In genomic region chr12:76694801-76695505, GRCm38 (mm10) we compare ENCODE assay signal across 8 mouse cellular contexts. TPM values are rescaled to one million over a fixed set of nuclear protein-coding genes. Genes with fewer than 3 reads are reported as not detected.
A peak's percentile ranks its signal among the peaks of the same experiment; 100 is the strongest.
DNase-seq lines count a peak whose midpoint lies in the region; ATAC-seq and TF ChIP-seq lines count a peak whose summit lies in the region.

No protein-coding gene starts in this region.

- H3K4me2 ChIP-seq in heart, embryonic 12.5 days, result peak overlapping the region; percentile 72
- peak overlapping the region; percentile 56 for H3K4me2 ChIP-seq in forebrain, embryonic 13.5 days
- peak overlapping the region; percentile 48 for H3K4me2 ChIP-seq in liver, embryonic 13.5 days
- peak overlapping the region; percentile 36 for H3K4me2 ChIP-seq in neural tube, embryonic 11.5 days (ENCODE audit: low read depth)

- no peaks in the 10 kb centered on the region; the same call in 1 of the 2 replicates for H3K27me3 ChIP-seq in heart, embryonic 12.5 days (replicated peaks)
- no peaks in the 10 kb centered on the region for H3K27me3 ChIP-seq in forebrain, embryonic 13.5 days
- no peaks in the 10 kb centered on the region for H3K27me3 ChIP-seq in liver, embryonic 13.5 days
- H3K27me3 ChIP-seq in neural tube, embryonic 11.5 days (ENCODE audit: control insufficient read depth, insufficient read depth, low read length), result no peaks in the 10 kb centered on the region

- no peaks in the 10 kb centered on the region for H3K36me3 ChIP-seq in heart, embryonic 12.5 days
- H3K36me3 ChIP-seq in forebrain, embryonic 13.5 days (ENCODE audit: poor library complexity, severe bottlenecking), result no peaks in the 10 kb centered on the region
- peaks cover 43% of the 10 kb centered on the region for H3K36me3 ChIP-seq in liver, embryonic 13.5 days
- no peaks in the 10 kb centered on the region for H3K36me3 ChIP-seq in neural tube, embryonic 11.5 days (ENCODE audit: control insufficient read depth, insufficient read depth, low read length)

- peak overlapping the region; percentile 66 for H3K9ac ChIP-seq in heart, embryonic 12.5 days
- peak overlapping the region; percentile 10; the same call in 1 of the 2 replicates for H3K9ac ChIP-seq in forebrain, embryonic 13.5 days
- H3K9ac ChIP-seq in liver, embryonic 13.5 days, result peak overlapping the region; percentile 39
- H3K9ac ChIP-seq in neural tube, embryonic 11.5 days (ENCODE audit: low read length), result no peak overlapping the region

- TF ChIP-seq POLR2A in brain, embryonic 14.5 days (IDR thresholded peaks at IDR 0.05; ENCODE audit: borderline replicate concordance, extremely low read depth, insufficient read depth, insufficient read length, poor library complexity, severe bottlenecking), result no peak

- H3K4me1 ChIP-seq in heart, embryonic 12.5 days (replicated peaks), result peaks cover 8% of the 10 kb centered on the region
- peaks cover 11% of the 10 kb centered on the region for H3K4me1 ChIP-seq in forebrain, embryonic 13.5 days
- peaks cover 92% of the 10 kb centered on the region for H3K4me1 ChIP-seq in liver, embryonic 13.5 days (replicated peaks)
- no peaks in the 10 kb centered on the region for H3K4me1 ChIP-seq in neural tube, embryonic 11.5 days (ENCODE audit: control insufficient read depth, insufficient read depth, low read length)

- no peaks in the 10 kb centered on the region for H3K9me3 ChIP-seq in heart, embryonic 12.5 days (replicated peaks)
- no peaks in the 10 kb centered on the region for H3K9me3 ChIP-seq in forebrain, embryonic 13.5 days (replicated peaks)
- no peaks in the 10 kb centered on the region for H3K9me3 ChIP-seq in liver, embryonic 13.5 days (replicated peaks)
- no peaks in the 10 kb centered on the region for H3K9me3 ChIP-seq in neural tube, embryonic 11.5 days (ENCODE audit: control insufficient read depth, low read length)

- H3K27ac ChIP-seq in heart, embryonic 12.5 days (ENCODE audit: poor library complexity, severe bottlenecking), result no peak overlapping the region
- H3K27ac ChIP-seq in forebrain, embryonic 13.5 days, result no peak overlapping the region; the same call in 1 of the 2 replicates
- H3K27ac ChIP-seq in liver, embryonic 13.5 days, result peak overlapping the region; percentile 59
- H3K27ac ChIP-seq in neural tube, embryonic 11.5 days (ENCODE audit: low read depth, low read length), result no peak overlapping the region

- 9% methylated on average over 17 of the region's 17 CpGs for WGBS in heart, embryonic 12.5 days
- WGBS in forebrain, embryonic 13.5 days, result 4% methylated on average over 17 of the region's 17 CpGs
- 23% methylated on average over 17 of the region's 17 CpGs for WGBS in liver, embryonic 13.5 days (ENCODE audit: insufficient replicate concordance)
- WGBS in neural tube, embryonic 11.5 days, result 3% methylated on average over 17 of the region's 17 CpGs

- TF ChIP-seq CTCF in brain, embryonic 14.5 days (IDR thresholded peaks at IDR 0.05; ENCODE audit: borderline replicate concordance, extremely low read depth, insufficient read depth, insufficient read length), result no peak

- H3K4me3 ChIP-seq in heart, embryonic 12.5 days, result peak overlapping the region; percentile 40
- peak overlapping the region; percentile 24 for H3K4me3 ChIP-seq in forebrain, embryonic 13.5 days
- H3K4me3 ChIP-seq in liver, embryonic 13.5 days (replicated peaks), result peak overlapping the region; percentile 20; the same call in 1 of the 2 replicates
- no peak overlapping the region; the same call in 1 of the 2 replicates for H3K4me3 ChIP-seq in neural tube, embryonic 11.5 days (ENCODE audit: low read depth, low read length)

- ATAC-seq in heart, embryonic 12.5 days (ENCODE audit: insufficient number of reproducible peaks, low FRiP score), result no peak
- peak; percentile 68 for ATAC-seq in forebrain, embryonic 13.5 days
- no peak for ATAC-seq in liver, embryonic 13.5 days (ENCODE audit: low read depth)
- ATAC-seq in neural tube, embryonic 11.5 days (ENCODE audit: insufficient read depth, low FRiP score, low TSS enrichment), result 0 out of 2 replicates have a peak, but pooled peaks have one; percentile 45

- DNase-seq in heart, adult 8-10 months (ENCODE audit: low spot score), result no peak
- DNase-seq in brain, embryonic 14.5 days (ENCODE audit: low read depth), result peak; percentile 72
- peak; percentile 26 for DNase-seq in kidney, adult 11 months
- no peak for DNase-seq in liver, embryonic 13.5 days
- DNase-seq in neural tube, embryonic 11.5 days (ENCODE audit: low spot score), result peak; percentile 51
- DNase-seq in thymus, postnatal 36 days, result peak; percentile 71 to 76

RNA-seq across cellular contexts. Expression of gene Sptb, which starts 15.4 kb away (rescaled TPM):
- polyA plus RNA-seq in heart, embryonic 12.5 days (2016; fragmentation: Nextera tagmentation; extraction: Ambion mirVana), result 13.4 and 13.5 TPM in 2 replicates
- 10 to 100 TPM; 91.9 to 98.2 (median 95.8) TPM for total RNA-seq in heart, adult 8-10 months (2022)
- 1.8 and 8.4 TPM in 2 replicates for polyA plus RNA-seq in brain, embryonic 14.5 days (2012; rRNA removed)
- polyA plus RNA-seq in forebrain, embryonic 13.5 days (2015; fragmentation: Nextera tagmentation; extraction: Ambion mirVana), result 0.39 and 0.67 TPM in 2 replicates
- 39.7 and 53.3 TPM in 2 replicates for polyA plus RNA-seq in liver, embryonic 13.5 days (2015; fragmentation: Nextera tagmentation; extraction: Ambion mirVana)
- 3.7 and 4.1 TPM in 2 replicates for polyA plus RNA-seq in neural tube, embryonic 11.5 days (2014; fragmentation: Nextera tagmentation; extraction: Ambion mirVana)

Comparison
In these comparisons a context has a peak if more than half of its experiments do, and no peak if none do; other contexts are left out.
1. ATAC-seq: peak in forebrain, embryonic 13.5 days (single experiment) and neural tube, embryonic 11.5 days (single experiment); none in heart, embryonic 12.5 days (single experiment) and liver, embryonic 13.5 days (single experiment).
2. DNase-seq: peak in brain, embryonic 14.5 days (single experiment), kidney, adult 11 months (single experiment), neural tube, embryonic 11.5 days (single experiment) and thymus, postnatal 36 days (2 of 2); none in heart, adult 8-10 months (single experiment) and liver, embryonic 13.5 days (single experiment).
3. Peak in every context shown above with its lines, with median percentiles within 50 percentile points of each other: H3K4me2 ChIP-seq.